Mouse (Mus musculus): ENCODE measurements around the gene Fcrlb. TPM values are rescaled to one million over a fixed set of nuclear protein-coding genes. Genes with fewer than 3 reads are reported as not detected.

Fcrlb gene
- 1.8 and 4.3 TPM in 2 replicates for polyA plus RNA-seq (2012; ENCODE audit: low replicate concordance)

GRCm38 (mm10) chr1:170912891-170913615 is at the start of gene Fcrlb:
Fcrlb (minus strand) TSS chr1:170912941.

DNA sequence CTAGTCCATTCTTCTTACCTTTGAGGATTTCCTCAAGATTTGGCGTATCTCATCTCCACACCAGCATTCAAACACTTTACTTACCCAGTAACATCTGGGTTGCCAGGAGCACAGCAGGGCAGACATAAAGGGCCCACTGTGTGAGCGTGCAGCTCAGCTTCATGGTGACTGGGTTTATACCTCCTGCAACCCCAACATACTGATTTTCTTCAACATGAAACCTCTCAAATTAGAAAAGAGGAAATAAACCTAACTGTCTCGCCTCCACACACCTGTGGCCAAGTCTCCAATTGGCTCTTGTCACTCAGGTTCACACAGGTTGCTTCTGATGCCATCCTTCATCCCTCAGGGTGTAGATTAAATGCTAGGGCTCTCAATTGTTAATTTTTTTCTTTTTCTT is 14.6 kb upstream of the Fcrlb start, which contains the start of gene Fcrla:
TSS of gene Fcrla (minus strand) at position 206 of the 400 bp plus-strand sequence.

GRCm38 (mm10) chr1:170884978-170885561 is 27.7 kb downstream of the Fcrlb start, which contains the start of the genes Gm26620 and Dusp12:
Gm26620 (plus strand) TSS chr1:170885065.
Dusp12 (minus strand) TSS chr1:170885540.

DNA sequence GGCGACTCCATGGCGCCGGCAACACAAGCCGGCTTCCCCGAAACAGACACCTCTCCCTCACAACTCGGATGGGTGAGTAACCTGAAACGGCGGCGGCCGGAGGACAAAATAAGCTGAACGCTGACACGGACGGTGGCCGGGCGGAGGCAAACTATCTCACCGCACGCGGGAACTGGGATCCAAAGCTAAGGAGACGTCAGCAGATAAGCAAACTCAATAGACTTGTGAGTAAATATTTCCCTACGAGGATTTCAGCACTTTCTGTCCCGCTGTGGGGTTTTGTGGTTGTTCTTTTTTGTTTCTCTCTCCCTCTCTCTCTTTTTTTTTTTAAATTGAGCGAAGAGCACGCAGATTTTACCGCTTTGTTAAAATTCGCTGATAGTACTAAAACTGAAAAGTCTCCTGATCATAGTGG is 45.0 kb downstream of the Fcrlb start, which contains the start of gene Atf6:
TSS of gene Atf6 (minus strand) at position 81 of the 415 bp plus-strand sequence.

Other genes starting within 250 kb of the Fcrlb start
- gene Atf6, start 45.2 kb downstream of the Fcrlb start, polyA plus RNA-seq (2012; ENCODE audit: low replicate concordance): 3.4 and 3.9 TPM in 2 replicates
- gene Gm26620, start 27.9 kb downstream of the Fcrlb start, polyA plus RNA-seq (2012; ENCODE audit: low replicate concordance): 0.97 and 1.8 TPM in 2 replicates
- 9.9 and 10.7 TPM in 2 replicates for gene Dusp12, start 27.4 kb downstream of the Fcrlb start, polyA plus RNA-seq (2012; ENCODE audit: low replicate concordance)
- 51.1 and 98.7 TPM in 2 replicates for gene Fcrla, start 14.6 kb upstream of the Fcrlb start, polyA plus RNA-seq (2012; ENCODE audit: low replicate concordance)
- 14.9 and 45.1 TPM in 2 replicates for gene Fcgr2b, start 63.6 kb upstream of the Fcrlb start, polyA plus RNA-seq (2012; ENCODE audit: low replicate concordance)
- gene Fcgr4, start 106.0 kb upstream of the Fcrlb start, polyA plus RNA-seq (2012; ENCODE audit: low replicate concordance): 3.3 and 3.6 TPM in 2 replicates
- 7.1 and 11.2 TPM in 2 replicates for gene Fcgr3, start 152.0 kb upstream of the Fcrlb start, polyA plus RNA-seq (2012; ENCODE audit: low replicate concordance)
- gene Cfap126, start 201.0 kb upstream of the Fcrlb start, polyA plus RNA-seq (2012; ENCODE audit: low replicate concordance): 1.2 and 1.6 TPM in 2 replicates
- 5.3 and 72.1 TPM in 2 replicates for gene Sdhc, start 237.7 kb upstream of the Fcrlb start, polyA plus RNA-seq (2012; ENCODE audit: low replicate concordance)
- gene Mpz, start 237.8 kb upstream of the Fcrlb start, polyA plus RNA-seq (2012; ENCODE audit: low replicate concordance): not detected in 2 replicates